Comparison of ENCODE assay signal across 10 mouse cellular contexts in genomic region chr7:75752442-75753191, GRCm38 (mm10).
DNase-seq lines count a peak whose midpoint lies in the region; ATAC-seq lines count a peak whose summit lies in the region.
"Had no signal": no experiment of that assay in that cellular context is flagged by ENCODE, and none has a peak within 500 bp of the region (broad histone marks: within the 10 kb centered on the region; RNA-seq: fewer than 3 reads in every experiment).

No protein-coding gene starts in this region.

- no peak for ATAC-seq in heart, embryonic 13.5 days (ENCODE audit: extremely low read depth, insufficient number of reproducible peaks, low FRiP score, low TSS enrichment)

- 0 out of 2 replicates have a peak overlapping the region, but pooled peaks have one; percentile 15 for H3K27ac ChIP-seq in heart, embryonic 13.5 days (replicated peaks)

- no peak overlapping the region for H3K4me3 ChIP-seq in heart, embryonic 13.5 days

- WGBS in heart, embryonic 13.5 days = 62% methylated on average over 22 of the region's 22 CpGs

- peaks cover 3% of the 10 kb centered on the region; the same call in 1 of the 2 replicates for H3K9me3 ChIP-seq in heart, embryonic 13.5 days

- no peak overlapping the region for H3K4me2 ChIP-seq in heart, embryonic 13.5 days

- H3K4me1 ChIP-seq in heart, embryonic 13.5 days = peaks cover 52% of the 10 kb centered on the region

- H3K9ac ChIP-seq in heart, embryonic 13.5 days = no peak overlapping the region

- no peaks in the 10 kb centered on the region for H3K27me3 ChIP-seq in heart, embryonic 13.5 days (replicated peaks)

- DNase-seq in ovary, adult 18-20 months (ENCODE audit: low spot score) = peak; percentile 65
- no peak for DNase-seq in ovary, postnatal 10 days (ENCODE audit: low spot score)
- DNase-seq in kidney, postnatal 25 days = peak; percentile 33 to 49
- DNase-seq in testis, postnatal 10 days (ENCODE audit: low spot score) = peak; percentile 54
- DNase-seq in urinary bladder, postnatal 25 days (ENCODE audit: low spot score) = no peak
- DNase-seq in thymus, postnatal 25 days = no peak
- no peak for DNase-seq in natural killer cell, adult 2 months (ENCODE audit: low spot score in 2 of 2)
- DNase-seq: cerebellum, postnatal 36 days; thymus, adult 18-20 months had no signal

- H3K36me3 ChIP-seq in heart, embryonic 13.5 days = peaks cover 88% of the 10 kb centered on the region

Comparison
In these comparisons a context has a peak if more than half of its experiments do, and no peak if none do; other contexts are left out.
1. DNase-seq: peak in ovary, adult 18-20 months (single experiment), kidney, postnatal 25 days (2 of 2) and testis, postnatal 10 days (single experiment); none in ovary, postnatal 10 days (single experiment), urinary bladder, postnatal 25 days (single experiment), thymus, postnatal 25 days (single experiment) and natural killer cell, adult 2 months (0 of 2).